Mouse (Mus musculus) MEL (cell line): ENCODE results near the gene Phkg2. TPM values are rescaled to one million over a fixed set of nuclear protein-coding genes. Genes with fewer than 3 reads are reported as not detected.

Experiments
- DNase-seq: peaks from one replicate; pipeline ENCODE4 v3.0.0; 2011; ENCODE audit warnings: low read depth, low spot score
- H3K27ac ChIP-seq: 2 replicates; pipeline ENCODE4 v1.5.1; 2012; ENCODE audit warnings: low read depth, mild to moderate bottlenecking, control low read depth, low read length, moderate library complexity; ENCODE audit not compliant: control insufficient read depth
- H3K27me3 ChIP-seq, 2 experiments: fragments of 150-350 bp in 1 of 2; sonication (generic) in 1 of 2; 2 replicates each; pipeline ENCODE4 v1.6.1; 2012; ENCODE audit warnings: low read length in 2 of 2, mild to moderate bottlenecking in 2 of 2, improper control_type of control experiment in 1 of 2, moderate library complexity in 1 of 2; ENCODE audit not compliant: insufficient read depth in 2 of 2, control insufficient read depth in 1 of 2
- H3K36me3 ChIP-seq, 2 experiments: 2 replicates each; pipeline ENCODE4 v1.6.1; 2012 to 2014; ENCODE audit warnings: low read length in 2 of 2, improper control_type of control experiment in 1 of 2, inconsistent platforms in 1 of 2, mild to moderate bottlenecking in 1 of 2; ENCODE audit not compliant: insufficient read depth in 2 of 2, control insufficient read depth in 1 of 2
- H3K4me1 ChIP-seq, 2 experiments: fragments of 150-350 bp in 1 of 2; sonication (generic) in 1 of 2; 2 replicates each; pipeline ENCODE4 v1.6.1; 2012; ENCODE audit warnings: low read length in 2 of 2, improper control_type of control experiment in 1 of 2, mild to moderate bottlenecking in 1 of 2; ENCODE audit not compliant: insufficient read depth in 2 of 2, control insufficient read depth in 1 of 2
- H3K4me3 ChIP-seq, 2 experiments: fragments of 150-350 bp in 1 of 2; sonication (generic) in 1 of 2; 2 replicates each; pipeline ENCODE4 v1.5.1; 2012; ENCODE audit warnings: low read depth in 2 of 2, low read length in 2 of 2, mild to moderate bottlenecking in 2 of 2, moderate library complexity in 2 of 2, control low read depth in 1 of 2, improper control_type of control experiment in 1 of 2; ENCODE audit not compliant: control insufficient read depth in 1 of 2, insufficient read depth in 1 of 2
- H3K79me2 ChIP-seq: 2 replicates; pipeline ENCODE4 v1.6.1; 2012; ENCODE audit warnings: mild to moderate bottlenecking, low read length, moderate library complexity; ENCODE audit not compliant: control insufficient read depth, poor library complexity, insufficient read depth
- H3K9ac ChIP-seq: 2 replicates; pipeline ENCODE4 v1.6.1; 2012; ENCODE audit warnings: low read depth, mild to moderate bottlenecking, control low read depth, low read length, moderate library complexity; ENCODE audit not compliant: control insufficient read depth, poor library complexity, severe bottlenecking
- H3K9me3 ChIP-seq: fragments of 150-350 bp; sonication (generic); replicated peaks from 2 replicates; pipeline ENCODE4 v1.6.1; 2012; ENCODE audit warnings: mild to moderate bottlenecking, low read length, improper control_type of control experiment, moderate library complexity; ENCODE audit not compliant: insufficient read depth
- CHD2 ChIP-seq: IDR thresholded peaks from 2 replicates; pipeline ENCODE4 v1.6.1; 2011; ENCODE audit warnings: low read length, improper control_type of control experiment
- ETS1 ChIP-seq: IDR thresholded peaks from 2 replicates; pipeline ENCODE4 v1.6.1; 2012; ENCODE audit warnings: low read depth, mild to moderate bottlenecking, inconsistent platforms, low read length, improper control_type of control experiment, moderate library complexity
- JUND ChIP-seq: IDR thresholded peaks from 2 replicates; pipeline ENCODE4 v1.6.1; 2011; ENCODE audit warnings: low read depth, mild to moderate bottlenecking, improper control_type of control experiment, low read length
- MAZ ChIP-seq: IDR thresholded peaks from 2 replicates; pipeline ENCODE4 v1.6.1; 2012; ENCODE audit warnings: low read depth, mild to moderate bottlenecking, inconsistent platforms, low read length, improper control_type of control experiment
- NRF1 ChIP-seq: IDR thresholded peaks from 2 replicates; pipeline ENCODE4 v1.6.1; 2014; ENCODE audit warnings: low read depth, mild to moderate bottlenecking, inconsistent platforms, low read length, improper control_type of control experiment, moderate library complexity; ENCODE audit not compliant: poor library complexity, insufficient read depth, severe bottlenecking
- POLR2A ChIP-seq, 2 experiments: IDR thresholded peaks; 2 replicates each; pipeline ENCODE4 v1.6.1; 2011 to 2012; ENCODE audit warnings: low read length in 2 of 2, mild to moderate bottlenecking in 2 of 2, control low read depth in 1 of 2, improper control_type of control experiment in 1 of 2, low read depth in 1 of 2, moderate library complexity in 1 of 2; ENCODE audit not compliant: control insufficient read depth in 1 of 2, insufficient read depth in 1 of 2, poor library complexity in 1 of 2
- TCF12 ChIP-seq: IDR thresholded peaks from 2 replicates; pipeline ENCODE4 v1.6.1; 2014; ENCODE audit warnings: low read depth, mild to moderate bottlenecking, inconsistent platforms, low read length, improper control_type of control experiment, moderate library complexity
- UBTF ChIP-seq: IDR thresholded peaks from 2 replicates; pipeline ENCODE4 v1.6.1; 2012; ENCODE audit warnings: low read depth, mild to moderate bottlenecking, inconsistent platforms, low read length, improper control_type of control experiment, moderate library complexity, borderline replicate concordance; ENCODE audit not compliant: insufficient read depth
- USF2 ChIP-seq, 2 experiments: IDR thresholded peaks; 2 replicates each; pipeline ENCODE4 v1.6.1; 2011 to 2012; ENCODE audit warnings: improper control_type of control experiment in 2 of 2, low read length in 2 of 2, borderline replicate concordance in 1 of 2, inconsistent platforms in 1 of 2, low read depth in 1 of 2, mild to moderate bottlenecking in 1 of 2; ENCODE audit not compliant: insufficient read depth in 1 of 2
- ZNF384 ChIP-seq: IDR thresholded peaks from 2 replicates; pipeline ENCODE4 v1.6.1; 2012; ENCODE audit warnings: low read depth, mild to moderate bottlenecking, inconsistent platforms, low read length, improper control_type of control experiment
- polyA plus RNA-seq, 2 experiments: library from polyadenylated mRNA; stranded (reverse) in 1 of 2; unstranded in 1 of 2; fragments of >175 nt in 1 of 2; fragments of >200 nt in 1 of 2; gene quantifications; 2 replicates each; pipeline versions ENCODE4 v1.2.1 to v1.2.4; 2012; ENCODE audit warnings: low replicate concordance in 2 of 2, low read depth in 1 of 2; ENCODE audit not compliant: insufficient read length in 2 of 2, insufficient read depth in 1 of 2, missing spikeins in 1 of 2
- total RNA-seq: library from RNA; depleted of rRNA; stranded (reverse); fragments of 300-350 nt; gene quantifications from 2 replicates; pipeline ENCODE4 v1.2.3, GENCODE M21; 2012

The Phkg2 gene
- total and polyA plus RNA-seq, 3 experiments, result 23.3 to 70.8 TPM; not detected in 1

- Histone ChIP-seq H3K27ac (no peak within 1 kb of the TSS), H3K27me3 (no peaks in the 10 kb centered on the region)
- 0 out of 2 replicates have a peak, but pooled peaks have one; percentile 44 for TF ChIP-seq ZNF384
- TF ChIP-seq JUND, result no peak
- TF ChIP-seq, all 39 proteins: peak for 1
- Histone ChIP-seq H3K79me2 (no peaks in the 10 kb centered on the region), H3K9me3 (no peaks in the 10 kb centered on the region), H3K9ac (no peak within 1 kb of the TSS), H3K4me1 (no peaks in the 10 kb centered on the region), H3K36me3 (peaks cover 0 to 10% of the 10 kb centered on the region in 2 experiments; a peak in 2 of 4 replicates), H3K4me3 (no peak within 1 kb of the TSS)
- DNase-seq, result no peak
Observed at GRCm38 (mm10) chr7:127561340-127561858, 11.7 kb upstream of the Phkg2 start, which contains the start of gene Tmem265. TSS of gene Tmem265 (plus strand) at chr7:127561390.

GRCm38 (mm10) chr7:127564381-127565150, 8.6 kb upstream of the Phkg2 start:
- Histone ChIP-seq H3K4me3 (no peak overlapping the region), H3K9me3 (no peaks in the 10 kb centered on the region), H3K79me2 (no peaks in the 10 kb centered on the region), H3K36me3 (peaks cover 0 to 2% of the 10 kb centered on the region in 2 experiments; a peak in 1 of 4 replicates), H3K27me3 (no peaks in the 10 kb centered on the region), H3K9ac (no peak overlapping the region), H3K4me1 (no peaks in the 10 kb centered on the region; a peak in 1 of 4 replicates), H3K27ac (no peak overlapping the region)
- no peak for DNase-seq
- no peak for TF ChIP-seq POLR2A (IDR thresholded peaks at IDR 0.05; ENCODE audit: control insufficient read depth in 1 of 2, insufficient read depth in 1 of 2, low read depth in 1 of 2, low read length in 2 of 2, poor library complexity in 1 of 2)
- TF ChIP-seq USF2 (IDR thresholded peaks at IDR 0.05; ENCODE audit: borderline replicate concordance in 1 of 2, insufficient read depth in 1 of 2, low read depth in 1 of 2, low read length in 2 of 2), result no peak
- TF ChIP-seq ETS1, result no peak
- no peak for TF ChIP-seq UBTF
- TF ChIP-seq, all 39 proteins: peak for 0

GRCm38 (mm10) chr7:127573503-127574008, 416 bp downstream of the Phkg2 start:
- DNase-seq, result no peak
- 0 out of 2 replicates have a peak overlapping the region, but pooled peaks have one; percentile 13 for H3K27ac ChIP-seq
- H3K36me3 ChIP-seq, result peaks cover 0 to 11% of the 10 kb centered on the region in 2 experiments; a peak in 2 of 4 replicates
- no peaks in the 10 kb centered on the region for H3K27me3 ChIP-seq
- peak overlapping the region; percentile 86 to 90 for H3K4me3 ChIP-seq
- H3K9ac ChIP-seq, result peak overlapping the region; percentile 80
- TF ChIP-seq NRF1 (peak; percentile 48), CHD2 (no peak), MAZ (no peak), TCF12 (no peak)
- TF ChIP-seq, all 39 proteins: peak for 1
- H3K79me2 ChIP-seq, result peaks cover 16% of the 10 kb centered on the region
- no peaks in the 10 kb centered on the region for H3K9me3 ChIP-seq
- peaks cover 0 to 10% of the 10 kb centered on the region in 2 experiments; a peak in 2 of 4 replicates for H3K4me1 ChIP-seq
